Mouse (Mus musculus) heart, postnatal 25 days (tissue): ENCODE measurements around the gene Endog. TPM values are rescaled to one million over a fixed set of nuclear protein-coding genes. Genes with fewer than 3 reads are reported as not detected.
"Not testable (repeated sequence)": the region's sequence is repeated elsewhere in the genome, so short reads cannot be mapped to it uniquely, and the experiment has no call there.

Source experiments
- DNase-seq: peaks from one replicate; pipeline ENCODE4 v3.0.0; 2022; ENCODE audit warnings: low spot score
- intact Hi-C: fragments of 180-260 bp; cut with DNase I; formaldehyde crosslinking; loops from one replicate; pipeline ENCODE4 v1.15.1; 2025
- total RNA-seq, 2 experiments: library from RNA; stranded (reverse); gene quantifications; 2 replicates each; pipeline ENCODE4 v1.2.3; 2021

Gene Endog
- 100 to 1,000 TPM in 1 of 2 experiments, 10 to 100 TPM in 1; 93.8 to 100 TPM for total RNA-seq

DNA sequence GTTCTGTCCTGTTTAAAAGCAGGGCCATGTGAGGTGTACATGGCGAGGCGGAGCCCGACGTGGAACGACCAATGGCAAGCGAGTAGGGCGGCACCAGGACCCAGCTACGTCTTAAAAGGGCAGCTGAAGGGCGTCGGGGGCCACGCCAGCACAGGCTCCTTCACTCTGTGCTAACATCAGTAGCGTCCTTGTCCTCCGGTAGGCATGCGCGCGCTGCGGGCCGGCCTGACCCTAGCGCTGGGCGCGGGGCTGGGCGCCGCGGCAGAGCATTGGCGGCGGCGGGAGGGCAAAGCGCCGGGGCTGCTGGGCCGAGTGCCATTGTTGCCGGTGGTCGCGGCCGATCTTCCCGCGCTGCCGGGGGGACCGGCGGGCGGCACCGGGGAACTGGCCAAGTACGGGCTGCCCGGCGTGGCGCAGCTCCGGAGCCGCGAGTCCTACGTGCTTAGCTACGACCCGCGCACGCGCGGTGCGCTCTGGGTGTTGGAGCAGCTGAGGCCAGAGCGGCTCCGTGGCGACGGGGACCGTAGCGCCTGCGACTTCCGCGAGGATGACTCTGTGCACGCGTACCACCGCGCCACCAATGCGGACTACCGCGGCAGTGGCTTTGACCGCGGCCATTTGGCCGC is at the start of gene Endog:
Endog (plus strand) TSS at position 123 of the 626 bp plus-strand sequence.
- peak; percentile 85 for DNase-seq
- intact Hi-C loops = loop anchor here (5.0 kb wide), 1 partner anchor 101 kb away; no protein-coding TSS in a partner anchor

DNA sequence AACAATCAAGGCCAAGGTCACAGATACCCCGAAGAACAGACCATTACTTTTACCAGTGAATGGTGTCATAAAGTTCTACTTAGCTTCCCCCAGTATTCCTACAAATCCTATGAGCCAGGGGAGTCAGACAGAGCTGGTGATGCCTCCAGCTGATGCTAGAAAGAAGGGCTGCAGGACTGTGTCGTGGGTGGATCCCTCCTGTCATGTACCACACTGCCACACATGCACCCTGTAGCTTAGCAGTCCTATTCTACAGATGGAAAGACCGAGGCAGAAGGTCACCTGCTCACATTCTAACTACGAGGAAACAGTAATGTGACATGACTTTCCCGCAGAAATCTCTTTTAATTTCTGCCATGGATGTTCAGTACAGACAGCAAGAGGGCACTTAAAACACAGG is 48.5 kb upstream of the Endog start:
- intact Hi-C loops = no loop called here
- DNase-seq = no peak

DNA sequence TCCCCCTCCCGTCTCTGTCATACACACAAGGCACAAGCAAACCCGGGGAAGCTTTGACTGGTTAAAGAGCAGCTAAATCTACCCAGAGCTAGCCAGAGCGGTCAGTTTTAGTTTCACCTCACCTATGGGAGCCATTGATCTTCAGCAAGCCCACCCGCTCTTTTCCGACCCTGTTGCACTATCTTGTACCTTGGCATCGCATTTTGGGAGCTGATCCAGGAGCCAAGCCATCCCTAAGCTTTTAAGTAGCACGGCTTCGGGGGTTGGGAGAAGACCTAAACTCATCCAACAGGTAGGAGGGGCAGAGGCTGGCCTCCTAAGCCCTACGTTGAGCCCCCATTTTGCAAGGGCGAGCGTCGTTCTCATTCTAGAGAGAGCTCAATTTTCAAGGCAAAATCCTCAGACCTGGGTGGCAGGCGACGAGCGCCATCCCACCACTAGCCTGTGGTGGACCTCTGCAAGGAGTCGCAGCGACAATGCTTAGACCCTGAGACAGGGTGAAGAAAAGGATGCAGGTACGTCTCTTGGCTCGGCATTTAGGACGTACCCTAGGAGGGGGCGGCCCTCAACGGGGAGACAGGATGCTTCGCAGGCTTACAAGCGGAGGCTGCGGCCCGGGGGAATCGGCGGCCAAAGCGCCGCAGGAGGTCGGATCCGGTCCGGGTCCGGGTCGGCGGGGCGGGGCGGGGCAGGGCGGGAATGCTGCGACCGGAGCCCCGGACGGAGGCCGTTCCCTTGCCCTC is 47.4 kb upstream of the Endog start:
- intact Hi-C loops = no loop called here
- no peak for DNase-seq

DNA sequence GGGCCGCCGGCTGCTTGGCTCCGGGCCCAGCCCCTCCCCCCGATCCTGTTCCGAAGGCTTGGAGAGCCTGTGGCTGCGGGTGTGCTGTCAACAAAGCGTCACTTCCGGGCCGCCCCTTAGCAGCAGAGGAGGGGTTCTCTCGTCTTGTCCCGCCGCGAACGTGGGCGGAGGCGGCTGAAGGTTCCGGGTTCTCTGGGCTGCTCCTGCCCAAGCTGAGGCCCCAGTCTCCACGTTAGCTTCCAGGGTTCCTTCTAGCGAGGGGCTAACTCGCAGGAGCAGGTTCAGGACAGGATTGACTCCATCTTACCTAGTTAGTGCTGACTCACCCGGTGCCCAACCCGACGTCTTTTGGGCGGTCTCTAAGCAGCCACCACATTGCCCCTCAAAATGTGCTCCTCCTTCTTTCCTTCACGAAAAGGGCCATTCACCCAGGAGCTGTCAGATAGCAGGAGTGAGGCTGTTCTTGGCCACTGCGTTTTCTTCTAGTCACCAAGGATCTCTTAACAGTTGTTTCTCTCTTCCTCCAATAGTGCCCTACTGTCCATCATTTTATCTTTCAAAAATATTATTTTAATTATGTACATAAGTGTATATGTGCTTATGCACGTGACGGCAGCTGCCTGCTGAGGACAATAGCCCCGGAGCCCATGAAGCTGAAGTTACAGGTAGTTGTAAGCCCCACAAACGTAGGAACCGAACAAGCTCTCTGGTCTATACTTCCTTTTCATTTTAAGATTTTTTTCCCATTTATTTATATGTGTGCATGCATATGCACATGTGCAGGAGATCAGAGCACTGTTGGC is 46.6 kb upstream of the Endog start, which contains the start of gene Zer1:
Zer1 (minus strand) TSS at position 114 of the 803 bp plus-strand sequence.
- intact Hi-C loops = no loop called here
- DNase-seq = peak; percentile 95

DNA sequence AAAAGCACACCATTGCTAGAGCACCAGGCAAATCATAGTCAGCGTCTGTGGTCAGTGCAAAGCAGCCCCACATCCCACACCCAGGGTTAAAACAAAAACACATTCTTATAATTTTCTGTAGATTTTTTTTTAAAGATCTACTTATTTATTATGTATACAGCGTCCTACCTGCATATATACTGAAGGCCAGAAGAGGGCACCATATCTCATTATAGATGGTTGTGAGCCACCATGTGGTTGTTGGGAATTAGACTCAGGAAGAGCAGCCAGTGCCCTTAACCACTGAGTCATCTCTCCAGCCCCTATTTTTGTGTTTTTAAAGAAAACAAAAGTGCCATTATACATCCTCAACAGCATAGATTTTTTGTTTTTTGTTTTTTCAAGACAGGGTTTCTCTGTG is 42.5 kb upstream of the Endog start:
- no peak for DNase-seq

DNA sequence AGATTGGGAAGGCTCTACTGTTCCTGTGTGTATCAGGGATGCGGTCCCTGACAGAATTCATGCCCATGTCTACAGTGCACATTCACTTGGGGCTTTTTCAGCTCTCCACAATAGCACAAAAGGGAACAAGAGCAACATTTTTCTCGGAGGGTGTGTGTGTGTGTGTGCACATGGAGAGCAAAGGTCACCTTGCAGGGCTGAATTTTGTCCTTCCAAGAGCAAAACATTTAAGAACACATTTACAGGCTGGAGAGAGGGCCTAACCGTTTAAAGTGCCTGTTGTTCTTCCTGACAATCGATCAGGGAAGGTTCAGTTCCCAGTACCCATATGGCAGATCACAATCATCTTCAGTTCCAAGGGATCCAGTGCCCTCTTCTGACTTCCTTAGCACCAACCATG is 41.1 kb upstream of the Endog start:
- intact Hi-C loops = no loop called here
- DNase-seq = no peak

More for the DNA sequence above, 42.5 kb upstream of the Endog start:
- intact Hi-C loops = loop anchor here (2.0 kb wide), 2 partner anchors 34 to 142 kb away; no protein-coding TSS in a partner anchor

DNA sequence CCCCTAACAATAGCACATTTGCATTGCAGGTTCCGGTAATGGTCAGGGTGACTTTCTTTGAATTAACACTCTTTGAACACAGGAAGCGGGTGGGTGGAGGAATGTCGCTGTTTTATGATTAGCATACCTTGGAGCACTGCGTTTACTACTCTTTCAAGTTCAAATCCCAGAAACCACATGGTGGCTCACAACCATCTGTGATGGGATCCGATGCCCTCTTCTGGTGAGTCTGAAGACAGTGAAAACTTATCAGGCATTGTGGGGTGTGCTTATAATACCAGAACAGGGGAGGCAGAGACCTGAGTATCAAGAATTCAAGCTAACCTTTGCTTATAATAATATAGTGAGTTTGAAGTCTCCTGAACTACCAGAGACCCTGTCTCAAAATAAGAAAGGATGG is 40.1 kb upstream of the Endog start:
- DNase-seq, intact Hi-C loops: not testable (repeated sequence)

DNA sequence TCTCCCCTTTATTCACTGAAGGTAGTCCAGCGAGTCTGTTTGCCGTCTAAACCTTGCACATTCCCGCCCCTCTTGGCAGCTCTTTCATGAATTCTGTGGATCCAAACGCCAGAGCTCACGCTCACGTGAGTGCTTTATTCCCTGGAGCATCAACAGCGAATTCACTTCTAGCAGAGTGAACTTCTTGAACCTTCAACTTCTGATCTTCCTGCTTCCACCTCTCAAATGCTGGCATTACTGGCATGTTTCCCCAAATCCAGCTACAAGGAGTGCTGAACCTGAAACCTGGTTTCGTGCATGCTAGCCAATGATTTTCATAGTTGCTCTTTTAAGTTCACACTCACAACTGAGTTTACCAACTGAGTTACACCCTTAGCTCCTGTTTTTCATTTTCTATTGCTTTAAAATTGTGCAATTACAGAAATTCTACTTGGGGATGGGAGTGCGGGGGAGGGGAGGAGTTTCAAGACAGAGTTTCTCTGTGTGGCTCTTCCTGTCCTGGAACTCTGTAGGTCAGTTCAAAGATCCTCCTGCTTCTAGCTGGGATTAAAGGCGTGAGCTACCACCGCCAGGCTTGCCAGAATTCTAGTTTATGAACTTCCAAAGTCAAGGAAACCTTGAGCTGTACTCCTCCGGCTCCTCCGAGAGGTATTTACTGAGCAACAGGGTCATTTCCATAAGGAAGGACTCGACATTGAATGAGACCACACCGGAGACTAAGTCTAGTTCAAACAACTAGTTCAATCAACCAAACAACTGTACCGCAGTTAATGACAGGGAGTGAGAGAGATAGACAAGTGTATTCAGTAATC is 38.3 kb upstream of the Endog start:
- DNase-seq = no peak

DNA sequence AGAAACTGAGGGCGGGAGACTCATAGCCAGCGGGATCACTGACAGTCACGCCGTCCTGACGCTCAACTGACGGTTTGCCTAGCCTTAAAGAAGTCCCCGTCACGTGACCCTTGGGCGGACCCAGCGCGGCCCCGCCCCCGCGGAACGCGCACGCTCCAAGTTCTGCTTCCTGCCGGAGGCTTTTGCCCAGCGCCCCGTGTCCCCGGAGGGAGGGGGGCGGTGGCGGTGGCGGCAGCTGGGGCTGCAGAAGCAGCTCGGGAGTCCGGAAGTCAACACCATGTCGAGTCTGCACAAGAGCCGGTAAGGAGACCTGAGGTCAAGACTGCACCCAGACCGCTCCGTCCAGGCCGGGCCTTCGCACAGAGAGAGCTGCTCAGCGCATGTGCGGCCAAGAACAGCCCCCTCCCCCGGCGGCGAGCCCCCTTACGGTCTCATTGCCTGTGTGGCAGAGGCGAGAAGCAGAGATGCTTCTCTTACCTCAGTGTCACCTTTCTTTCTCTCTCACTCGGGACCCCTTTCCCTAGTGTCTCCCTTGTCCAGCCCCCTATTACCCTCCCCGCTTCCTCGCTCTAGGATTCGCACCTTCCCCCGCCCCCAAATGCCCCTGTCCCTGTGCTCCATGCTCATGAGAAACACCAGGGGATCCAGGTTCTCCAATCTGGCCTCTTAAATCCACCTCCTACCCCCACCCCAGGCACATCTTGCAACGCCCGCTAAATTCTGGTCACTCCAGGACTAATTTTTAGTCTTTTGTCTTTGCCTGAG is 37.5 kb upstream of the Endog start, which contains the start of gene Tbc1d13:
Tbc1d13 (plus strand) TSS at position 134 of the 765 bp plus-strand sequence.
- intact Hi-C loops = no loop called here
- DNase-seq = peak; percentile 97

More for the DNA sequence above, 38.3 kb upstream of the Endog start:
- intact Hi-C loops = no loop called here

DNA sequence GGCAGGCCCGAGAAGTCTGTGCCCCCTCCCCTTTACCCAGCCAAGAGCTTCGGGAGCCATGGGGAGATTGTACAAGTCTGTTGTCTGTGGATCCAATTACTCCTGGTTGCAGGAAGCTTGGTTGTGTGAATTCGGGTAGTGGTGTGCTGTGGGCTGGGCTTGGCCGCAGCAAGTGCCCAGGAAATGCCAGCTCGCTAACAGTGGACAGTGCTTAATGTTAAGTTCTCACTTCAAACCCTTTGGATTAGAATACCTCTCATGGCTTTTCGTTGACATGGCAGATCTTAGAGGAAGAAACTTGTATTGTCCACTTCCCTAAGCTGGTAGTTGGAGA is 36.9 kb upstream of the Endog start:
- intact Hi-C loops = no loop called here
- no peak for DNase-seq

DNA sequence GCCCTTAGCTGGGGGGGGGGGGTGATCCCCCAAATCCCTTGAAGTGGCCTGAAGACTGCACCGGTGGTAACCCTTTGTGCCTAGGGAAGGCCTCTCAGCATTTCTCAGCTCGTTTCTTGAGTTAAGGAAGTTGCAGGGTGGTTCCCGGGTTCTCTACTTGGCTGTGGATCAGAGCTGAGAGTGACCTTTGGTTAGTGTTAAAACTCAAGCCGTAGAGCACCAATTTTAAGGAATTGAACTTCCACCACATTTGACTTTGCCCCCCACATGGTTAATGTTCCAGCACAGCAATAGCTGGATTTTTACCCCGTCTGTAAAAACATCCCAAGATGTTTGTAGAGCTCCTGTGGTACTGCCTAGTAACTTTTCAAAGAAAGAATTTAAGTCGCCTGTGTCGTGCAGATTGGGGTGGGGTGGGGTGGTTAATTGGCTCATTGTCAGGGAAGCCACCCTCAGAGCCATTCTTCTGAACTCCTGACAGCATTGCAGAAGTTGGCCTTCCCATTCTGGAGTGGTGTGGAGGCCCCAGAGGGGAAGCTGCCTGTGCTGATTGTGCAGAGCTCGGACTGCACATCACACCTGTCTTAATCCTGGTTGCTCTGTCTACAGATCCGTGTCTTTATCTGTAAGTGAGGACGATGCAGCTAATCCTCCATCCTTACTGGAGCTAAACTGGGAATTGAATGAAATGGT is 36.2 kb upstream of the Endog start:
- DNase-seq = no peak
- intact Hi-C loops = no loop called here

DNA sequence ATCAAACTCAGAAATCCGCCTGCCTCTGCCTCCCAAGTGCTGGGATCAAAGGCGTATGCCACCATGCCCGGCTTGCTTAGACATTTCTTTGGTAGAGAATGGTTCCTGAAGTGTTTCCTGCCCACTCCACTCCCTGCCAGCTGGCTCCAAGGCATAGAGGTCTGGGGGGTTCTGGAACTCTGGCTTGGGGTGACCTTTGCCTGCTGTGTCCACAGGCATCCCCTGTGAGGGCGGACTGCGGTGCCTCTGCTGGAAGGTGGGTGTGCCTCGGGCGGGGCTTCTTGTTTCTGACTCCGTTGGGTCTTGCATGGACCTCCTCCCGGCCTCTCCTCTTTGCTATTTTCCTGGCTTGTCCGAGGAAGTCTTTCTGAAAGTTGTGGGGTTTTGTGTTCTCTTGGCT is 34.8 kb upstream of the Endog start:
- DNase-seq = no peak
- intact Hi-C loops = no loop called here

DNA sequence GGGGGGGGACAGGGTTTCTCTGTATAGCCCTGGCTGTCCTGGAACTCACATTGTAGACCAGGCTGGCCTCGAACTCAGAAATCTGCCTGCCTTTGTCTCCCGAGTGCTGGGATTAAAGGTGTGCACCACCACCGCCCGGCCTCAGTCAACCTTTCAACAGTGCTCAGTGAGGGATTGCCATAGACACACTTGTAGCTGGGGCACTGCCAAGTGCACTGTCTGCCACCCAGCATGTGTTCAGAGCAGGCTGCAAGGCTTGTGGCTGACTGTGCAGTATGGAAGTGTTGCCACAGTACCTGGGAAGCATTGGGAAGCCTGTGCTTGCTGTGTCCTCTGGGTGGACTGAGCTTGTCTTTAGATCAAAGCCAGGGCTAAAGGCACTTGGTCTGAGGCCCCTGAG is 31.3 kb upstream of the Endog start:
- DNase-seq, intact Hi-C loops: not testable (repeated sequence)

DNA sequence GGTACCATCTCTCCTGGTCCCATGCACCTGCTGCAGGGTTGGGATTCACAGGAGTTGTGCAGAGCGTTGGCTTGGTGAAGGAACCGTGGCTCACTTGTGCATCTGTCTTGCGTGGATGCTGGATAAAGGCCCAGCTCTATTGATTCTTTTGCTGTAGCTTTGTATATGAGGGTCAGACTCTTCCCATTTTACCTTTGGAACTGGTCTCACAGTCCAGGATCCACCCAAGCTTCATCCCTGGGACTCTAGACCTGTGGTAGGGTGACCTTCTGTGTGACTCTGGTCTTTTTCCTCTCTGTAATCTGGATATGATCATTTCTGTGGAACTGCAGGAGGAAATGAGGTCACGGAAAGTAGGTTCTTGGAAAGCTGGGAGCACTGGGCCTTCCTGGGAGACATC is 26.9 kb upstream of the Endog start:
- DNase-seq = no peak
- intact Hi-C loops = no loop called here

DNA sequence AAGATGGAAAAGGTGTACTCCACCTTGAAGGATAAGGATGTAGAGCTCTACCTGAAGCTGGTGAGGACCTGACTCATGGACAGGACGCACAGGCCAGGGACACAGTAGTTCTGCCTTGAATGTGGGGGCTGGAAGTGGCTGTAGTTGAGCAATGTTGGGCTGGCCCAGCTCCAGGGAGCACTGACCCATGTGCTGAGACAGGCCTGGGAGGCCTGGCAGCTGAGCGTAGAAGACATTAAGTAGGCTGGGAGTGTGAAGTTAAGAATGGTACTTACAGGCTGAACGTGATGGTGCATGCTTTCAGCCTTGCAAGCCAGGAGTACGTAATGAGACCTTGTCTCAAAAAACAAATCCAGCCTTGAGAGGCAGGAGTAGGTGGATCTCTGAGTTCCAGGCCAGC is 23.8 kb upstream of the Endog start:
- intact Hi-C loops = no loop called here
- peak; percentile 31 for DNase-seq

DNA sequence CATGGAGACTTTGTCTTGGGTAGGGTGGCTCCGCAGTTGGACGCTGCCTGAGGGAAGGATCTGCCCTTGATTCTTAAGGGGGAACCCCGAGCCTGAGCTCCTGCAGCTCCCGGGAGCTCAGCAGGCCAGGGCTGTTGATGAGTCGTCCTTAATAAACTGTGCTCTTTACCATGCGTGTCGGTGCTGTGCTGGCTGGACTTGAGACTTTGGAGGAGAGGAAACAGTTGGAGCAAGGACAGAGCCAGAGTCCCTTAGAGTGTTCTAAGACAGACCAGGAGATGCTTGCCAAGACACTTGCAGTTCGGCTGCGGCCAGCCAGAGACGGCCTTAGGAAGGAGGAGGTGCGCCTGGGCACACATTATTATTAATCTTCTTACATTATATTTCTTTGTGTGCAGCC is 19.5 kb upstream of the Endog start:
- DNase-seq = no peak
- intact Hi-C loops = loop anchor here (5.0 kb wide), 1 partner anchor 35 kb away; no protein-coding TSS in a partner anchor

DNA sequence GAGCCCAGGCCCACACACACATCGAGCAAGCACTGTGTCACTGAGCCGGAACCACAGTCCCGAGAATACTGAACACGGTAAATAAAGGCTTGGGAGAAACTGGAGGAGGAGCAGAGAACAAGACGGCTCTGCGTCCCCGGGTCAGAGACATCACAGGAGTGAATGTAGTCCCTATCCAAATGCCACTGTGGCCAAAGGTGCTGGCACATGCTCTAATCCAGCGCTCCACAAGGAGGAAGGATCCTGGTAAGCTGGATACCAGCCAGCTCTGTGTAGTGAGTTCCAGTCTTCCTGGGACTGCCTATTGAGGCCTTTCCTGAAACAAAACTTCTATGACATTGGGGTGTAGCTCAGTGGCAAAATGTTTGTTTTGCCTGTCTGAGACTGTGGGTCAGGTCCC is 18.7 kb upstream of the Endog start:
- intact Hi-C loops = loop anchor here (5.0 kb wide), 1 partner anchor 35 kb away; no protein-coding TSS in a partner anchor
- DNase-seq = no peak

DNA sequence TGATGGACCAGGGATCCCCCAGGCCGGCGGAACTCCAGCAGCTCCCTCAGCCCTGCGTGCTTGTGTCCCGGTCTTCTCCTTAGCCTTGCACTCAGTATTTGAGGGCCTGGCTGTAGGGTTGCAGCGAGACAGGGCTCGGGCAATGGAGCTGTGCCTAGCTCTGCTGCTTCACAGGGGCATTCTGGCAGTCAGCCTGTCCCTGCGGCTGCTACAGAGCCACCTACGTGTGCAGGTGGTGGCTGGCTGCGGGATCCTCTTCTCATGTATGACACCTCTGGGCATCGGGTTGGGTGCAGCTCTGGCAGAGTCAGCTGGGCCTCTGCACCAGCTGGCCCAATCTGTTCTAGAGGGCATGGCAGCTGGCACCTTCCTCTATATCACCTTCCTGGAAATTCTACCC is 11.4 kb upstream of the Endog start:
- intact Hi-C loops = loop anchor here (5.0 to 10.0 kb wide), 2 partner anchors 53 to 115 kb away; partner anchors contain the start of gene Wdr34

More for the DNA sequence above, 11.4 kb upstream of the Endog start:
- DNase-seq = not testable (repeated sequence)
